Mouse (Mus musculus): ENCODE measurements around the gene Smagp.

GRCm38 (mm10) chr15:100585931-100586330 is 50.8 kb downstream of the Smagp start:
- no peak for TF ChIP-seq CTCF (IDR thresholded peaks at IDR 0.05; ENCODE audit: control insufficient read depth, insufficient read depth, insufficient read length)
- TF ChIP-seq USF1 (IDR thresholded peaks at IDR 0.05; ENCODE audit: low read depth): no peak
- no peak for TF ChIP-seq FOSL1 (IDR thresholded peaks at IDR 0.05; ENCODE audit: insufficient read depth, low read length, poor library complexity, severe bottlenecking)

Measured in C2C12 (cell line).